25 mouse cellular contexts compared by ENCODE assay signal in the genomic region with DNA sequence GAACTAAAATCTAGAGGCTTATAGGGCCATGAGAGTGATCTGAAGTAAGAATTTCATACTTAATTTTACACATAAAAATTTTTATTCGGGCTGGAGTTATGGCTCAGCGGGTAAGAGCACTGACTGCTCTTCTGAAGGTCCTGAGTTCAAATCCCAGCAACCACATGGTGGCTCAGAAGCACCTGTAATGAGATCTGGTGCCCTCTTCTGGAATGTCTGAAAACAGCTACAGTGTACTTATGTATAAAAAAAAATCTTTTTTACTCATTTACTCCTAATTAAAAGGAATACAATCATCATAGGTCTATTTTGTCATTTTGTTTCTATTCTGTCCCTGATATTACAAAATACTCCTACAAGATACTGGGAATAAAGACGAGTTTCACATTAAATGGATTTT. TPM values are rescaled to one million over a fixed set of nuclear protein-coding genes. Genes with fewer than 3 reads are reported as not detected.
DNase-seq lines count a peak whose midpoint lies in the region; ATAC-seq and TF ChIP-seq lines count a peak whose summit lies in the region.
"Had no signal": no experiment of that assay in that cellular context is flagged by ENCODE, and none has a peak within 500 bp of the region (broad histone marks: within the 10 kb centered on the region; RNA-seq: fewer than 3 reads in every experiment).

No protein-coding gene starts in this region.

- no peaks in the 10 kb centered on the region for H3K4me1 ChIP-seq in small intestine, adult 2 months (ENCODE audit: control insufficient read depth, insufficient read depth, insufficient read length, low read length)
- H3K4me1 ChIP-seq: embryonic facial prominence, embryonic 15.5 days; heart, embryonic 15.5 days; limb, embryonic 15.5 days; liver, embryonic 15.5 days; midbrain, embryonic 12.5 days; neural tube, embryonic 15.5 days had no signal

- no peak overlapping the region for H3K27ac ChIP-seq in left cerebral cortex, adult 2 months
- no peak overlapping the region for H3K27ac ChIP-seq in small intestine, adult 2 months (ENCODE audit: insufficient read depth, low read depth, low read length)
- H3K27ac ChIP-seq: embryonic facial prominence, embryonic 15.5 days; heart, embryonic 15.5 days; hindbrain, embryonic 14.5 days; limb, embryonic 15.5 days; liver, embryonic 15.5 days; midbrain, embryonic 12.5 days; neural tube, embryonic 15.5 days had no signal

- no peaks in the 10 kb centered on the region for H3K36me3 ChIP-seq in small intestine, adult 2 months (ENCODE audit: control insufficient read depth, insufficient read depth, low read length)
- H3K36me3 ChIP-seq: embryonic facial prominence, embryonic 15.5 days; G1E; heart, embryonic 15.5 days; limb, embryonic 15.5 days; midbrain, embryonic 12.5 days; neural tube, embryonic 15.5 days had no signal

- no peak overlapping the region for H3K4me3 ChIP-seq in left cerebral cortex, adult 2 months
- H3K4me3 ChIP-seq in small intestine, adult 2 months (ENCODE audit: low read depth, low read length), result no peak overlapping the region
- H3K4me3 ChIP-seq: embryonic facial prominence, embryonic 15.5 days; heart, embryonic 15.5 days; limb, embryonic 15.5 days; liver, embryonic 15.5 days; midbrain, embryonic 12.5 days; neural tube, embryonic 15.5 days had no signal

- TF ChIP-seq CTCF in left cerebral cortex, adult 2 months (IDR thresholded peaks at IDR 0.05), result peak; percentile 57
- TF ChIP-seq CTCF in small intestine, adult 2 months (IDR thresholded peaks at IDR 0.05; ENCODE audit: extremely low read depth, insufficient read length, insufficient replicate concordance, low read depth, low read length), result 0 out of 2 replicates have a peak, but pooled peaks have one; percentile 11

- intact Hi-C loops in left cerebral cortex, adult 2 months (cut with DNase I), result loop anchor here (5.0 kb wide), 1 partner anchor 50 kb away; no protein-coding TSS in a partner anchor
- intact Hi-C loops in left cerebral cortex, postnatal 25 days (cut with DNase I), result loop anchor here (5.0 kb wide), 1 partner anchor 50 kb away; no protein-coding TSS in a partner anchor

- peak; percentile 28 for DNase-seq in CD4-positive, CD25-positive, alpha-beta regulatory T cell, adult 2 months (ENCODE audit: low read depth, low spot score)
- DNase-seq in left cerebral cortex, adult 2 months (ENCODE audit: extremely low spot score in 1 of 2, low spot score in 2 of 2), result no peak
- DNase-seq in left cerebral cortex, postnatal 25 days (ENCODE audit: low spot score in 2 of 2), result no peak
- peak; percentile 21 for DNase-seq in 3T3-L1 (ENCODE audit: low read depth, low spot score)
- DNase-seq in yolk sac, embryonic 10.5 days (ENCODE audit: low spot score), result no peak
- DNase-seq: adrenal gland, postnatal 25 days; cerebellum, adult 8-10 months; forebrain, postnatal 0 days; gastrocnemius, postnatal 36 days; heart, postnatal 36 days; kidney, adult 2 months; left cerebral cortex, postnatal 4 days; lung, postnatal 10 days; thymus, postnatal 25 days had no signal

- 91% methylated on average over 3 of the region's 3 CpGs for WGBS in small intestine, adult 2 months

- TF ChIP-seq POLR2A in small intestine, adult 2 months (IDR thresholded peaks at IDR 0.05; ENCODE audit: low read depth, low read length), result no peak

- ATAC-seq in CD4-positive, CD25-positive, alpha-beta regulatory T cell, adult 4 months, result no peak
- ATAC-seq: forebrain, postnatal 0 days had no signal

- no peaks in the 10 kb centered on the region for H3K27me3 ChIP-seq in small intestine, adult 2 months (ENCODE audit: control insufficient read depth, insufficient read depth, low read length)
- H3K27me3 ChIP-seq: CH12.LX; embryonic facial prominence, embryonic 15.5 days; heart, embryonic 15.5 days; limb, embryonic 15.5 days; liver, embryonic 15.5 days; midbrain, embryonic 12.5 days; neural tube, embryonic 15.5 days had no signal

RNA-seq across cellular contexts. Expression of a gene that starts 21.7 kb away (rescaled TPM):
- 1 to 10 TPM in 1 of 2 experiments, under 1 TPM in 1; 0.77 to 3.5 TPM for polyA plus RNA-seq in CD4-positive, CD25-positive, alpha-beta regulatory T cell, adult 4 months (2017; shearing (Covaris generic))
- 1 to 10 TPM; 2.1 to 2.3 TPM for total RNA-seq in left cerebral cortex, adult 2 months (2021)
- total RNA-seq in left cerebral cortex, postnatal 25 days (2021), result 1 to 10 TPM; 1.7 to 1.8 TPM
- polyA plus RNA-seq in small intestine, adult 2 months (2012; rRNA removed), result not detected in 2 replicates
- polyA plus RNA-seq: G1E had no signal

RNA-seq across cellular contexts. Expression of a gene that starts 21.8 kb away (rescaled TPM):
- polyA plus RNA-seq in CD4-positive, CD25-positive, alpha-beta regulatory T cell, adult 4 months (2017; shearing (Covaris generic)), result 10 to 100 TPM; 80.1 to 90.0 TPM
- 1 to 10 TPM; 7.7 to 8.5 TPM for total RNA-seq in left cerebral cortex, adult 2 months (2021)
- total RNA-seq in left cerebral cortex, postnatal 25 days (2021), result 1 to 10 TPM; 6.1 to 7.7 TPM
- polyA plus RNA-seq in small intestine, adult 2 months (2012; rRNA removed), result 0.09 TPM in 1 of 2 replicates, not detected in the other

RNA-seq across cellular contexts. Expression of a gene that starts 40.0 kb away (rescaled TPM):
- 100 to 1,000 TPM; 128 to 166 TPM for polyA plus RNA-seq in CD4-positive, CD25-positive, alpha-beta regulatory T cell, adult 4 months (2017; shearing (Covaris generic))
- 10 to 100 TPM; 82.6 to 91.1 TPM for total RNA-seq in left cerebral cortex, adult 2 months (2021)
- 10 to 100 TPM; 77.6 to 96.5 TPM for total RNA-seq in left cerebral cortex, postnatal 25 days (2021)
- 82.5 and 154 TPM in 2 replicates for polyA plus RNA-seq in small intestine, adult 2 months (2012; rRNA removed)

Comparison
In these comparisons a context has a peak if more than half of its experiments do, and no peak if none do; other contexts are left out.
1. DNase-seq: peak in CD4-positive, CD25-positive, alpha-beta regulatory T cell, adult 2 months (single experiment) and 3T3-L1 (single experiment); none in left cerebral cortex, adult 2 months (0 of 2), left cerebral cortex, postnatal 25 days (0 of 2) and yolk sac, embryonic 10.5 days (single experiment).